Mouse (Mus musculus) limb, embryonic 13.5 days (tissue): Measurements from ENCODE around the gene Sfxn2. TPM values are rescaled to one million over a fixed set of nuclear protein-coding genes. Genes with fewer than 3 reads are reported as not detected.
A peak's percentile ranks its signal among the peaks of the same experiment; 100 is the strongest.

Experiments
- ATAC-seq: fragments of 200-750 bp; cut with Nextera tagmentation; 2 replicates; pipeline ENCODE4 v1.8.0; 2017; ENCODE audit warnings: low read depth, moderate number of reproducible peaks, moderate TSS enrichment; ENCODE audit not compliant: low FRiP score
- H3K27ac ChIP-seq: fragments of 300-500 bp; sonication (generic); 2 replicates; pipeline ENCODE4 v1.5.1; 2015; ENCODE audit warnings: inconsistent platforms, mild to moderate bottlenecking, moderate library complexity
- H3K27me3 ChIP-seq: fragments of 300-500 bp; sonication (generic); 2 replicates; pipeline ENCODE4 v1.6.1; 2015; ENCODE audit warnings: mild to moderate bottlenecking, inconsistent platforms
- H3K36me3 ChIP-seq: fragments of 300-500 bp; sonication (generic); 2 replicates; pipeline ENCODE4 v1.6.1; 2015; ENCODE audit warnings: inconsistent platforms, mild to moderate bottlenecking, moderate library complexity
- H3K4me1 ChIP-seq: fragments of 300-500 bp; sonication (generic); 2 replicates; pipeline ENCODE4 v1.6.1; 2015; ENCODE audit warnings: inconsistent platforms
- H3K4me2 ChIP-seq: fragments of 300-500 bp; sonication (generic); replicated peaks from 2 replicates; pipeline ENCODE4 v1.6.1; 2015; ENCODE audit warnings: inconsistent platforms, mild to moderate bottlenecking, moderate library complexity
- H3K4me3 ChIP-seq: fragments of 300-500 bp; sonication (generic); 2 replicates; pipeline ENCODE4 v1.5.1; 2015; ENCODE audit warnings: moderate library complexity, mild to moderate bottlenecking, inconsistent platforms
- H3K9ac ChIP-seq: fragments of 300-500 bp; sonication (generic); 2 replicates; pipeline ENCODE4 v1.6.1; 2015; ENCODE audit warnings: mild to moderate bottlenecking, inconsistent platforms
- H3K9me3 ChIP-seq: fragments of 300-500 bp; sonication (generic); 2 replicates; pipeline ENCODE4 v1.6.1; 2016; ENCODE audit warnings: inconsistent platforms
- WGBS: fragments of 180-500 bp; shearing (Covaris S2); methylation state at CpG from one replicate; pipeline ENCODE4 v1.1.7; 2015; 5-methylcytosine and 5-hydroxymethylcytosine counted together
- polyA plus RNA-seq: library from polyadenylated mRNA; unstranded; fragments of >200 nt; fragmentation: Nextera tagmentation; extraction: Ambion mirVana; gene quantifications from 2 replicates; pipeline ENCODE4 v1.2.1, GENCODE M21; 2015

Sfxn2 gene
- polyA plus RNA-seq, 1 experiment from 2014 or later = 27.8 TPM

DNA sequence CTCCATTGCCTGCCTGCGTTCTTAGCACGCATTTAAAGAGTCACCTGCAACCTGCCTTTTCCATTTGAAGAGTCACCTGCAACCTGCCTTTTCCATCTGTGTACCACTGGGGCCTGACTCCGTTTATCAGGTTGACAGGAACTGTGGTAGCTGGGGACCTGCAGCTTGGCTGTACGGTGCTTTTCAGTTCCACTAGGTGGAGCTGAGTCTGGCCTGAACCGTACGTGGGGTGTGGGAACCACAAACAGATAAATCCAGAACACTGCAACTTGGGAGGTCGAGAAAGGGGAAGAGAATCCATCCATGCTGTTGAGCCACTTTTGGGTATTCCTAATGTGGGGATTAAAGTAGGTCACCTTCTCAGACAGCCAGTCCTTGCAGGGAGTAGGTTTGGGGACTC is 34.3 kb downstream of the Sfxn2 start:
- 66% methylated on average over 7 of the region's 7 CpGs for WGBS

DNA sequence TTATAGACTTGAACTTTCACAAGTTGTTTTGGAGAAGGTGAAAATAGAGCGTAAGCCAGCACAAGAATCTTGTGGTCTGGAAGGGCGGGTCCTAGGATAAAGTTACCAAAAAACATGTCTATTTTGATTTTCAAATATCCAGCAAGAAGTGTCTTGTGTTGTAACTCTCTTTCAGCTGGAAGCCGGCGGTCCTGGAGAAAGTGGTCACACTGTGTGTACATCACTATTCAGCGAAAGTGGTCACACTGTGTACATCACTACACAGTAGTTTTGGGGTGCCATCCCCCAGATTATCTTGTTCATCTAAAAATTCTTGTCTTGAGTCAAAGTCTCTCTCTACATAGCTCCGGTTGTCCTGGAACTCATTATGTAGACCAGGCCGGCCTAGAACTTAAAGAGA is 35.0 kb downstream of the Sfxn2 start:
- H3K27ac ChIP-seq = no peak overlapping the region
- H3K27me3 ChIP-seq = no peaks in the 10 kb centered on the region
- no peaks in the 10 kb centered on the region for H3K4me1 ChIP-seq
- H3K36me3 ChIP-seq = peaks cover 61% of the 10 kb centered on the region
- no peak overlapping the region for H3K4me3 ChIP-seq
- ATAC-seq = no peak
- H3K9me3 ChIP-seq = no peaks in the 10 kb centered on the region
- H3K9ac ChIP-seq = no peak overlapping the region
- no peak overlapping the region for H3K4me2 ChIP-seq
- 91% methylated on average over 7 of the region's 7 CpGs for WGBS

More for the DNA sequence above, 34.3 kb downstream of the Sfxn2 start:
- Histone ChIP-seq H3K27ac (no peak overlapping the region), H3K27me3 (no peaks in the 10 kb centered on the region), H3K4me2 (no peak overlapping the region), H3K9ac (no peak overlapping the region), H3K4me1 (no peaks in the 10 kb centered on the region), H3K4me3 (no peak overlapping the region), H3K9me3 (no peaks in the 10 kb centered on the region), H3K36me3 (peaks cover 62% of the 10 kb centered on the region)
- ATAC-seq = no peak

DNA sequence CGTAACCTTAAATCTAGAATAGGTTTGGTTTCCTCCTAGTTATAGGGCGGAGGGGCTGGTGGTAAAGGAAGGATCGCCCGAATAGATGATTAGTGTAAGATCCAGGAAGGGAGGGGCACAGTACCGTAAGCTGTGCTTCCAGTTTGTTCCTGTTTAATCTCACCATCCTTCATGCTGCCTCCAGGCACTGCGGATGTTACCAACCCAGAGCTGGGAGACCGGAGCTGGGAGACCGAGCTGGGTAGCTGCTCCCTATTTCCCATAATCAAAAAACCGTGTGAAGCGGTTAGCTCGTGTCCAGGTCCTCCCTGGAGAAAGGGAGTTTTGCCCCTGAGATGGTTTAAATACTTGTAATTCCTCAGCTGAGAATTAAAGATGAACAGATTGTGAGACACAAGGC is 43.2 kb downstream of the Sfxn2 start:
- ATAC-seq = no peak
- WGBS = 75% methylated on average over 11 of the region's 11 CpGs
- no peaks in the 10 kb centered on the region for H3K27me3 ChIP-seq

DNA sequence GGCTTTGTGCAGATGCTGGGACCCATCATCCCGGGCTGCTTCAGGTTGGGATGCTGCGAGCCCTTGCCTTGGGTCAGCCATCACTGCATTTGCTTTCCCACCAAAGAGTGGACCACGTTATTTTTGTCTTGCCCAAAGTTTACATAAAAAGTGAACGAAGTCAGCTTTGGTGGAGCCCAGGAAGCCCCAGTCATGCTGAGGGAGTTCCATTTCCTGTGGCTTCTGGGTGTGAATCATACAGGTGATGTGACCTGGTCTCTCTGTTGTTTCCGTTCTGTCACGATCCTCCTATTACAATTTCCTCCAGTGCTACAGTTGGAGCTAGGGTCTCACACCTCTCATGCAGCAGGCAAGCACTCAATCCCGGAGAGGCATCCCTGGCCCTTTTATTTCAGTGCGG is 44.2 kb downstream of the Sfxn2 start:
- Histone ChIP-seq H3K4me1 (peaks cover 33% of the 10 kb centered on the region), H3K9me3 (no peaks in the 10 kb centered on the region), H3K36me3 (peaks cover 40% of the 10 kb centered on the region), H3K9ac (no peak overlapping the region), H3K27ac (no peak overlapping the region), H3K4me2 (no peak overlapping the region), H3K4me3 (no peak overlapping the region), H3K27me3 (no peaks in the 10 kb centered on the region)
- ATAC-seq = no peak
- 87% methylated on average over 8 of the region's 8 CpGs for WGBS

More for the DNA sequence above, 43.2 kb downstream of the Sfxn2 start:
- H3K9ac ChIP-seq = no peak overlapping the region
- no peak overlapping the region for H3K4me3 ChIP-seq
- H3K4me2 ChIP-seq = no peak overlapping the region
- H3K4me1 ChIP-seq = peaks cover 23% of the 10 kb centered on the region
- peaks cover 40% of the 10 kb centered on the region for H3K36me3 ChIP-seq
- no peak overlapping the region for H3K27ac ChIP-seq
- no peaks in the 10 kb centered on the region for H3K9me3 ChIP-seq

DNA sequence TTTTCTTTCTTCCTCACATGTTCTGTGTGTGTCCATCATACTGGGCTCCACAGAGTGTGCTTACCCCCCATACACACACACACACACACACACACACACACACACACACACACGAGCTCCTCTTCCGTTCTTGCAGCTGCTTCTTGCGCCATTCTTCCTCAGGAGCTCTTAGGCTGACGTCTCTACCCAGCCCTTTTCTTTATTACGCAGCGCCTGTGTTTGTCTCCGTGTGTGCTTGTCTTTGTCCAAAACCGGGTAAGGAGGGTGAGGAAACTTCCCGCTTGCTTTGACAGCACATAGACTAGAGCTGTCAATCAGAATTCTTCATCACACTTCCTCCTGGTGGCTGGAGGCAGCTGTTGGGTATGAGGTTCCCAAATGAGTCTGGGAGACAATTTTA is 45.2 kb downstream of the Sfxn2 start:
- Histone ChIP-seq H3K36me3 (peaks cover 32% of the 10 kb centered on the region), H3K9me3 (no peaks in the 10 kb centered on the region), H3K4me1 (peaks cover 43% of the 10 kb centered on the region), H3K4me2 (no peak overlapping the region), H3K4me3 (no peak overlapping the region), H3K27me3 (no peaks in the 10 kb centered on the region), H3K9ac (no peak overlapping the region), H3K27ac (0 out of 2 replicates have a peak overlapping the region, but pooled peaks have one; percentile 28)
- 78% methylated on average over 9 of the region's 9 CpGs for WGBS
- ATAC-seq = no peak

DNA sequence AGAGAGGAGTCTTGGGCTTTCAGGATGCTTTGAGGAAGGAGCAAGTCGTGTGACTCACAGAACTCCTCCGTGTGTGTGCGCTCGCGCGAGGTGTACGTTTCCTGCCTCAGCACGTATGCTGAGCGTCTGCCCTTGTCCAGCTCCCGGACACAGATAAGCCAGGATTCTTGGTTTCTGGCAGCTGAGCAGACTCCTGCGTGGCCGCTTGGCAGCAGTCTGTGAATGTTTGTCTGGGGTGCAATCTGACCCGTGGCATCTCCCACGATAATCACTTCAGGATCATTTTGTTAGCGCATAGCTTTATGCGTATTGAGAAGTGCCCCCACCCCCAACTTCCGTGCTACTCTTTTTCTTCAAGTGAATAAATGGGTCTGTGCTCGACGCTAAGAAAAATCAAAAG is 45.8 kb downstream of the Sfxn2 start:
- H3K4me2 ChIP-seq = no peak overlapping the region

DNA sequence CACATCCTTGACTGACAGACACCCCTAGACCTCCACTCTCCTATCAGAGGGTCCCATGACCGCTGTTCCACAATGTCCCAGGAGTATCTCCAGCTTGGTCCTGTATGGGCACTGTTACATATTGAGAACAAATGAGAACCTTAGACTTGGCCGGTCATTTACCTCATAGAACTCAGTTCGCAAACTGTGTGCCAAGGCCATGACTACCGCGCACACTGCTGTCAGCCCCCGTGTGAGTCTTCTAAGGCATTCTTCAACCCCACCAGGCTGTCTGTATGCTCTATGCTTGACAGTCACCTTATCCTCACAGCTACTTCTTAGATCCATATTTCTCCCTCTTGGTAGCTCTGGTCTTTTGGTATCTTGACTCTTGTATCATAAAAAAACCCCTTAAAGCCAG is 46.4 kb downstream of the Sfxn2 start:
- Histone ChIP-seq H3K27me3 (no peaks in the 10 kb centered on the region), H3K9ac (no peak overlapping the region), H3K4me1 (peaks cover 55% of the 10 kb centered on the region), H3K4me2 (no peak overlapping the region), H3K4me3 (no peak overlapping the region), H3K36me3 (peaks cover 21% of the 10 kb centered on the region), H3K9me3 (no peaks in the 10 kb centered on the region), H3K27ac (no peak overlapping the region; the same call in 1 of the 2 replicates)
- no peak for ATAC-seq
- 95% methylated on average over 6 of the region's 6 CpGs for WGBS

More for the DNA sequence above, 45.8 kb downstream of the Sfxn2 start:
- Histone ChIP-seq H3K4me1 (peaks cover 50% of the 10 kb centered on the region), H3K4me3 (no peak overlapping the region), H3K9ac (0 out of 2 replicates have a peak overlapping the region, but pooled peaks have one; percentile 13), H3K27me3 (no peaks in the 10 kb centered on the region), H3K9me3 (no peaks in the 10 kb centered on the region), H3K27ac (peak overlapping the region; percentile 28; the same call in 1 of the 2 replicates), H3K36me3 (peaks cover 26% of the 10 kb centered on the region)
- no peak for ATAC-seq
- 82% methylated on average over 19 of the region's 19 CpGs for WGBS

DNA sequence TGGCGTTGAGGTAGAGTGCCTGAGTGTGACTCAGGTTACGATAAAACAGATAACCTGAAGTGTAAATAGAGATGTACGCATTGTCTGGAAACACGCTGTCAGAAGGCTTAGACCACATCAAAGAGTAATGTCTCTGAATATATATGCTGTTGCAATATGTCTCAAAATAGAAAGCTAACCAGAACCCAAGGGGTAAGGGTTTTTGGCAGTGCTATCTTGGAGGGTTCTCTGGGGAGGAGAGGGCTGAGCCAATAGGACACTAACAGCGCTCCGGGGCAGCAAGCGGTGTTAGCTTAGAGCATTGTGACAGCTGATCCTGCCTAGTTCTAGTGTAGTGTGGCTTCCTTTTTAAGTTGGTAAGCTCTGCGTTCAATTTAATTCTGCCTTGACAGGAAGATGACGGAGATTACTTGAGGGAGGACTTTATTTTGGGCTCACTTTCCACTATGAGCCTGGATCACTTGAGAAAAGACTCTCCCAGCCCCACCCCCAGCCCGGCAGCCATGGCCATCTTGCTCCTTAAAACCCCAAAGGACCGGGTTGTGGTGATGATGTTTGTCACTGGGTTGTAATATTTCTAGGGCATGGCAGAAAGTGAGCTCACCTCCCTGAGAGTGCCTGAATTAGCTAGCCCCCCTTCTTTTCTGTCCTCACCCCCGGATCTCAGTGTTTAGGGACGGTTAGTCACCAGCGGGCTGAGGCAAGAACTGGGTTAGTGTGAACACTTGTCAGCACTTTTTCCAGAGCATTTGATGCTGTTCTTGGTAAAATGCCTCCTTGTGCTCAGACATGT is 47.0 kb downstream of the Sfxn2 start:
- Histone ChIP-seq H3K4me3 (no peak overlapping the region), H3K9ac (peak overlapping the region; percentile 9; the same call in 1 of the 2 replicates), H3K36me3 (peaks cover 22% of the 10 kb centered on the region), H3K4me1 (peaks cover 62% of the 10 kb centered on the region), H3K4me2 (no peak overlapping the region), H3K27me3 (no peaks in the 10 kb centered on the region), H3K27ac (no peak overlapping the region), H3K9me3 (no peaks in the 10 kb centered on the region)
- 82% methylated on average over 14 of the region's 14 CpGs for WGBS
- no peak for ATAC-seq

DNA sequence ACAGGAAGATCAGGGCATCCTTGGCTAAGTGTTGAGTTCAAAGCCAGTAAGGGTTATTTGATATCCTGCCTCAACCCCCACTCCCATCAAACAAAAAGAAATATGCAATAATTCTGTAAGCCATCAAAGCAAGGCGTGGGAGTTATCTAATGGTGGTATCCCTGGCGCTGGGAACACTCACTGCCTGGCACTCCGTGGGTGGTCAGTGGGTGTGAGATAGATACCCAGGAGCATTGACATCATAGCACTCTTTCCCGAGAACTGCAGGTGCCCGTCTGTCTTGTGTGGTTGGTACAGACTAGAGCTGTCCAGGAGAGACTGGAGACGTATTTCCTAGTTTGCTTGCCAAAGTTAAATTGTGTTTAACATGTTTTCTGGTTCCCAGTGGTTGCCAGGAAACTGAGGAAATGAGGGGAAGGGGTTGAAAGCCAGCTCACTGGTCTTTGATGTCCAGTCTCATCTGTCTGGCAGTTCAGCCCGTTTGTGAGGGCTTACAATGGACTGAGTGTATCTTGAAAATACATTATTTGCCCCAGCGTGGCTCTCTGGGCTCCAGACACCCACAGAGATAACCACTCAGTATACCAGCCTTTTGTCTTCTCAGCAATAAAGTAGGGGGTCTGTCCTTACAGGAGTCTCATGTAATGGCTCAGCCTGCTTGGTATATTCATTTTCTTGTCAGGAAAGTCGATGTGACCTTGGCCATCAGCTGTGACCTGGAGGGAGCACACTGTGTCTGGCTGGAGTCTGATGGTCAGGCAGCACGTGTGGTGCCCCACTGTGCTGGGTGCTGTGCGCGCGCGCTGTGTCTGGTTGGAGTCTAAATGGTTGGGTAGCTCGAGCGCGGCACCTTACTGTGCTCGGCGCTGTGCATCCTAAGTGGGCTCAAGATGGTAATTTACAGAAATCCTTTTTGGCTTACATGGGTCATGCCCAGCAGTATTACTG is 48.3 kb downstream of the Sfxn2 start:
- H3K4me3 ChIP-seq = no peak overlapping the region
- 0 out of 2 replicates have a peak overlapping the region, but pooled peaks have one; percentile 86 for H3K27ac ChIP-seq
- no peaks in the 10 kb centered on the region for H3K27me3 ChIP-seq
- H3K4me2 ChIP-seq = peak overlapping the region; percentile 63; the same call in 1 of the 2 replicates
- peaks cover 27% of the 10 kb centered on the region for H3K36me3 ChIP-seq
- no peaks in the 10 kb centered on the region for H3K9me3 ChIP-seq
- 70% methylated on average over 19 of the region's 19 CpGs for WGBS
- H3K9ac ChIP-seq = no peak overlapping the region
- peaks cover 63% of the 10 kb centered on the region for H3K4me1 ChIP-seq
- no peak for ATAC-seq

DNA sequence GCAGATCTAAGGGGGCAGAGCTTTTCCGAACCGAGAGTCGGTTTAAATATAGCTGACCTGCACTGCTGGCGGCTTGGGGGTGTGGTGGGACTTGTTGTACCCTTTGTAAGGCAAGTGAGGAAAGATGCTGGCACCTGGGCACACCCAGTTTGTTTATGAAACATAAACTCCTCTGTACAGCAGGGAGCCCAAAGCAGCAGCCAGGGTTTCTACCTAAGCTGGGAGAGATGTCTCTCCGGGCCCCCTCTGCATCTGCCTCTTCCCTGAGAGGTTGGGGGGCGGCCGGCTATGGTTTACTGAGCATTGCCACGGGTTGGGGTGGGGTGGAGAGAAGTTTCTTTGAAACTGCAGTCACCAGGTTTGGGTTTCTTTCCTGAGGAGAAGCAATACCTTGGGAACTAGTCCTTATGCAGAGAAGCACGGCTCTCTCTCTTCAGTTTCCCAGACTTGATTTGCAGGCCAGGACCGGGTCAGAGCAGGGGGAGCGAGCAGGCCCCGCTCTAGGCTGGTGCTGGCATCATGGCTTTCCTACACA is 49.6 kb downstream of the Sfxn2 start:
- Histone ChIP-seq H3K27ac (peak overlapping the region; percentile 86), H3K4me3 (peak overlapping the region; percentile 36), H3K9ac (peak overlapping the region; percentile 62), H3K4me1 (peaks cover 63% of the 10 kb centered on the region), H3K36me3 (peaks cover 27% of the 10 kb centered on the region), H3K27me3 (no peaks in the 10 kb centered on the region), H3K9me3 (no peaks in the 10 kb centered on the region), H3K4me2 (peak overlapping the region; percentile 63)
- 29% methylated on average over 12 of the region's 12 CpGs for WGBS
- peak; percentile 73; the same call in 1 of the 2 replicates for ATAC-seq

DNA sequence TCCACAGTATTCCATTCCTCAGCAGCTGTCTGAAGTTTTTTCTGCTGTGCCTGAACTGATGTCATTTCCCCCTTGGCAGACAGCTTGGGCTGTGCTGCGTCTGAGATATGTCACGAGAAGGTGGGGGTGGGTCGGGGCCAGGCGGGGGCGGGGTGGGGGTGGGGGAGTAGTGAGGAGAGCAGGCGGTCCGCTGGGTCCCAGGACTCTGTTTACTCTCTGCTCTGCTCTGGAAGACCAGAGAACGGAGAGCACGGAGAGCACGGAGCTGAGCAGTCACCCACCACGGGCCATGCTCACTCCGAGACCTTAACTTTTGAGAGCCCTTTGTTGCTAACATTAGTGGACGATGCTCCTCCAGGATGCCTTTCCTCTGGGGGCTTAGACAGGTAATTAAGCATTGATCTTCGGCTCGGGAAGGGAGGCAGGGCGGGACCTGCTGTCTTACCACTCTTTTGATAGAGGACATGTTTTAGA is 50.1 kb downstream of the Sfxn2 start:
- no peaks in the 10 kb centered on the region for H3K27me3 ChIP-seq
- H3K9me3 ChIP-seq = no peaks in the 10 kb centered on the region
- WGBS = 4% methylated on average over 16 of the region's 16 CpGs
- peak overlapping the region; percentile 36 for H3K4me3 ChIP-seq
- peaks cover 31% of the 10 kb centered on the region for H3K36me3 ChIP-seq
- H3K4me1 ChIP-seq = peaks cover 63% of the 10 kb centered on the region
- peak overlapping the region; percentile 63 for H3K4me2 ChIP-seq
- peak overlapping the region; percentile 86 for H3K27ac ChIP-seq
- ATAC-seq = peak; percentile 50
- peak overlapping the region; percentile 62 for H3K9ac ChIP-seq
